Mouse (Mus musculus) CH12.LX (cell line): ENCODE data around the gene Zbtb46. TPM values are rescaled to one million over a fixed set of nuclear protein-coding genes. Genes with fewer than 3 reads are reported as not detected.

ENCODE experiments used
- DNase-seq: peaks from one replicate; pipeline ENCODE4 v3.0.0-alpha.2; 2013; ENCODE audit errors: extremely low read depth
- H3K27ac ChIP-seq: 2 replicates; pipeline ENCODE4 v1.5.1; 2012; ENCODE audit warnings: low read depth, mild to moderate bottlenecking, control low read depth, moderate library complexity; ENCODE audit not compliant: insufficient read depth
- H3K27me3 ChIP-seq: replicated peaks from 2 replicates; pipeline ENCODE3; 2012; ENCODE audit warnings: inconsistent platforms
- H3K36me3 ChIP-seq, 2 experiments: replicated peaks in 1 of 2; 2 replicates each; pipeline versions ENCODE3 to v1.6.1; 2012; ENCODE audit warnings: inconsistent platforms in 1 of 2, low read length in 1 of 2, mild to moderate bottlenecking in 1 of 2, mixed read lengths in 1 of 2, moderate library complexity in 1 of 2; ENCODE audit not compliant: control insufficient read depth in 1 of 2, insufficient read depth in 1 of 2
- H3K4me1 ChIP-seq, 2 experiments: 2 replicates each; pipeline ENCODE4 v1.6.1; 2012; ENCODE audit warnings: inconsistent platforms in 1 of 2, moderate library complexity in 1 of 2; ENCODE audit not compliant: insufficient read depth in 2 of 2, control insufficient read depth in 1 of 2
- H3K4me2 ChIP-seq: 2 replicates; pipeline ENCODE4 v1.6.1; 2012; ENCODE audit warnings: low read depth, mild to moderate bottlenecking, control low read depth; ENCODE audit not compliant: poor library complexity, insufficient read depth, severe bottlenecking
- H3K4me3 ChIP-seq, 3 experiments: fragments of 150-350 bp in 1 of 3; sonication (generic) in 1 of 3; replicated peaks in 1 of 3; 2 replicates each; pipeline versions ENCODE3 to v1.5.1; 2011 to 2012; ENCODE audit warnings: low read depth in 2 of 3, low read length in 2 of 3, mild to moderate bottlenecking in 2 of 3, moderate library complexity in 2 of 3, control low read depth in 1 of 3, improper control_type of control experiment in 1 of 3, inconsistent platforms in 1 of 3, mixed read lengths in 1 of 3; ENCODE audit not compliant: poor library complexity in 1 of 3
- H3K79me2 ChIP-seq: replicated peaks from 2 replicates; pipeline ENCODE4 v1.6.1; 2012; ENCODE audit warnings: mild to moderate bottlenecking, moderate library complexity; ENCODE audit not compliant: control insufficient read depth, poor library complexity, insufficient read depth, severe bottlenecking; ENCODE audit errors: extremely low read depth
- H3K9ac ChIP-seq: 2 replicates; pipeline ENCODE4 v1.6.1; 2012; ENCODE audit warnings: low read depth, mild to moderate bottlenecking, control low read depth, moderate library complexity; ENCODE audit not compliant: insufficient read depth
- H3K9me3 ChIP-seq: replicated peaks from 2 replicates; pipeline ENCODE3; 2012; ENCODE audit warnings: low read length, inconsistent platforms, mixed read lengths
- BHLHE40 ChIP-seq: IDR thresholded peaks from 2 replicates; pipeline ENCODE4 v1.6.1; 2011; ENCODE audit warnings: mild to moderate bottlenecking, low read depth, low read length, improper control_type of control experiment
- CHD1 ChIP-seq: IDR thresholded peaks from 2 replicates; pipeline ENCODE4 v1.6.1; 2012; ENCODE audit warnings: low read depth, low read length, improper control_type of control experiment, inconsistent platforms
- CHD2 ChIP-seq: IDR thresholded peaks from 2 replicates; pipeline ENCODE4 v1.6.1; 2011; ENCODE audit warnings: low read length, improper control_type of control experiment
- CTCF ChIP-seq, 2 experiments: IDR thresholded peaks in 1 of 2; conservative IDR thresholded peaks in 1 of 2; 2 replicates each; pipeline ENCODE4 v1.5.1; 2011 to 2012; ENCODE audit warnings: low read depth in 2 of 2, low read length in 2 of 2, improper control_type of control experiment in 1 of 2, inconsistent platforms in 1 of 2, mild to moderate bottlenecking in 1 of 2, moderate library complexity in 1 of 2
- E2F4 ChIP-seq: IDR thresholded peaks from 2 replicates; pipeline ENCODE4 v1.6.1; 2011; ENCODE audit warnings: low read depth, low read length, improper control_type of control experiment; ENCODE audit not compliant: insufficient replicate concordance
- EP300 ChIP-seq: IDR thresholded peaks from 2 replicates; pipeline ENCODE4 v1.6.1; 2011; ENCODE audit warnings: low read length, improper control_type of control experiment
- ETS1 ChIP-seq: conservative IDR thresholded peaks from 2 replicates; pipeline ENCODE4 v1.6.1; 2012; ENCODE audit warnings: low read depth, mild to moderate bottlenecking, inconsistent platforms, low read length, improper control_type of control experiment, moderate library complexity
- HCFC1 ChIP-seq: IDR thresholded peaks from 2 replicates; pipeline ENCODE4 v1.6.1; 2012; ENCODE audit warnings: low read depth, mild to moderate bottlenecking, inconsistent platforms, low read length, improper control_type of control experiment
- JUN ChIP-seq: IDR thresholded peaks from 2 replicates; pipeline ENCODE4 v1.6.1; 2011; ENCODE audit warnings: low read depth, mild to moderate bottlenecking, low read length, improper control_type of control experiment, moderate library complexity; ENCODE audit not compliant: insufficient read depth
- JUND ChIP-seq: conservative IDR thresholded peaks from 2 replicates; pipeline ENCODE4 v1.6.1; 2011; ENCODE audit warnings: low read depth, low read length, improper control_type of control experiment
- KAT2A ChIP-seq: IDR thresholded peaks from 2 replicates; pipeline ENCODE4 v1.6.1; 2012; ENCODE audit warnings: low read length, improper control_type of control experiment, inconsistent platforms; ENCODE audit not compliant: insufficient replicate concordance
- MAFK ChIP-seq: IDR thresholded peaks from 2 replicates; pipeline ENCODE4 v1.6.1; 2011; ENCODE audit warnings: low read length, improper control_type of control experiment; ENCODE audit not compliant: insufficient replicate concordance
- MAX ChIP-seq: IDR thresholded peaks from 2 replicates; pipeline ENCODE4 v1.6.1; 2011; ENCODE audit warnings: low read length, improper control_type of control experiment
- MAZ ChIP-seq: IDR thresholded peaks from 2 replicates; pipeline ENCODE4 v1.6.1; 2012; ENCODE audit warnings: low read depth, mild to moderate bottlenecking, inconsistent platforms, low read length, improper control_type of control experiment, moderate library complexity
- MEF2A ChIP-seq: IDR thresholded peaks from 2 replicates; pipeline ENCODE4 v1.6.1; 2014; ENCODE audit warnings: low read depth, mild to moderate bottlenecking, inconsistent platforms, low read length, improper control_type of control experiment, borderline replicate concordance
- MXI1 ChIP-seq: IDR thresholded peaks from 2 replicates; pipeline ENCODE4 v1.6.1; 2011; ENCODE audit warnings: mild to moderate bottlenecking, low read depth, low read length, improper control_type of control experiment
- NELFE ChIP-seq: IDR thresholded peaks from 2 replicates; pipeline ENCODE4 v1.6.1; 2011; ENCODE audit warnings: low read depth, low read length, improper control_type of control experiment
- NRF1 ChIP-seq: IDR thresholded peaks from 2 replicates; pipeline ENCODE4 v1.6.1; 2014; ENCODE audit warnings: low read depth, mild to moderate bottlenecking, inconsistent platforms, low read length, improper control_type of control experiment, moderate library complexity
- PAX5 ChIP-seq: IDR thresholded peaks from 2 replicates; pipeline ENCODE4 v1.6.1; 2012; ENCODE audit warnings: low read length, inconsistent platforms, mixed read lengths
- POLR2A ChIP-seq: IDR thresholded peaks from 2 replicates; pipeline ENCODE4 v1.6.1; 2011; ENCODE audit warnings: low read depth, mild to moderate bottlenecking, improper control_type of control experiment, low read length
- POLR2AphosphoS2 ChIP-seq: IDR thresholded peaks from 2 replicates; pipeline ENCODE4 v1.6.1; 2011; ENCODE audit warnings: low read depth, low read length, improper control_type of control experiment
- RAD21 ChIP-seq: IDR thresholded peaks from 2 replicates; pipeline ENCODE4 v1.6.1; 2011; ENCODE audit warnings: low read depth, mild to moderate bottlenecking, low read length, improper control_type of control experiment, moderate library complexity
- RCOR1 ChIP-seq: conservative IDR thresholded peaks from 2 replicates; pipeline ENCODE4 v1.6.1; 2012; ENCODE audit warnings: low read depth, mild to moderate bottlenecking, inconsistent platforms, low read length, improper control_type of control experiment
- SMC3 ChIP-seq: IDR thresholded peaks from 2 replicates; pipeline ENCODE4 v1.6.1; 2011; ENCODE audit warnings: low read depth, low read length, improper control_type of control experiment
- TBP ChIP-seq: conservative IDR thresholded peaks from 2 replicates; pipeline ENCODE4 v1.6.1; 2011; ENCODE audit warnings: low read depth, low read length, improper control_type of control experiment
- UBTF ChIP-seq: IDR thresholded peaks from 2 replicates; pipeline ENCODE4 v1.6.1; 2012; ENCODE audit warnings: low read depth, mild to moderate bottlenecking, inconsistent platforms, low read length, improper control_type of control experiment, moderate library complexity
- USF2 ChIP-seq: conservative IDR thresholded peaks from 2 replicates; pipeline ENCODE4 v1.6.1; 2011; ENCODE audit warnings: low read depth, low read length, improper control_type of control experiment
- ZC3H11A ChIP-seq: IDR thresholded peaks from 2 replicates; pipeline ENCODE4 v1.6.1; 2012; ENCODE audit warnings: low read depth, mild to moderate bottlenecking, inconsistent platforms, low read length, improper control_type of control experiment
- ZMIZ1 ChIP-seq: IDR thresholded peaks from 2 replicates; pipeline ENCODE4 v1.6.1; 2012; ENCODE audit warnings: low read depth, mild to moderate bottlenecking, inconsistent platforms, low read length, improper control_type of control experiment
- ZNF384 ChIP-seq: IDR thresholded peaks from 2 replicates; pipeline ENCODE4 v1.6.1; 2012; ENCODE audit warnings: low read depth, low read length, improper control_type of control experiment, inconsistent platforms
- dilution Hi-C: fragments of 300-500 bp; cut with MboI; formaldehyde crosslinking; loops from 2 replicates; pipeline ENCODE4 v1.14.3; 2020; ENCODE audit warnings: low sequenced_read_pairs; ENCODE audit not compliant: extremely low pct_unique_long_range_greater_than_20kb, extremely low pct_ligation_motif_present
- in situ Hi-C: fragments of 300-500 bp; cut with MboI; formaldehyde crosslinking; loops from 3 replicates; pipeline ENCODE4 v1.14.3; 2019; ENCODE audit warnings: low sequenced_read_pairs, low pct_ligation_motif_present, low pct_unique_long_range_greater_than_20kb, mixed read lengths
- polyA plus RNA-seq: library from polyadenylated mRNA; unstranded; fragments of >175 nt; gene quantifications from 2 replicates; pipeline ENCODE4 v1.2.1, GENCODE M21; 2012; ENCODE audit warnings: low read depth; ENCODE audit not compliant: insufficient read length
- total RNA-seq, 2 experiments: library from RNA; depleted of rRNA; stranded (reverse); fragments of 300-350 nt in 1 of 2; fragments of >200 nt in 1 of 2; gene quantifications; 2 replicates each; pipeline ENCODE4 v1.2.3; 2012 to 2014

Zbtb46 gene
- total and polyA plus RNA-seq, 3 experiments = 5.3 to 9.3 (median 6.7) TPM

GRCm38 (mm10) chr2:181384463-181384862 is 74.8 kb downstream of the Zbtb46 start:
- Histone ChIP-seq H3K9ac (no peak overlapping the region), H3K9me3 (no peaks in the 10 kb centered on the region), H3K27ac (no peak overlapping the region), H3K4me3 (no peak overlapping the region), H3K4me2 (no peak overlapping the region), H3K27me3 (no peaks in the 10 kb centered on the region), H3K36me3 (peaks cover 56 to 88% of the 10 kb centered on the region in 2 experiments), H3K79me2 (no peaks in the 10 kb centered on the region), H3K4me1 (peaks cover 19 to 32% of the 10 kb centered on the region in 2 experiments)
- in situ Hi-C loops (no loop called here), dilution Hi-C loops (no loop called here)
- no peak for DNase-seq
- no peak for TF ChIP-seq UBTF
- TF ChIP-seq CHD2 = no peak
- no peak for TF ChIP-seq JUND
- TF ChIP-seq E2F4 = no peak
- no peak for TF ChIP-seq TBP
- TF ChIP-seq CTCF (conservative IDR thresholded peaks at IDR 0.05 in 1 of 2, IDR thresholded peaks at IDR 0.05 in 1 of 2; ENCODE audit: low read depth in 2 of 2, low read length in 2 of 2) = no peak
- no peak for TF ChIP-seq NRF1
- TF ChIP-seq SMC3 = no peak
- no peak for TF ChIP-seq ETS1
- TF ChIP-seq RAD21 = no peak
- TF ChIP-seq MAZ = no peak
- no peak for TF ChIP-seq USF2
- no peak for TF ChIP-seq ZNF384
- TF ChIP-seq ZC3H11A = no peak
- no peak for TF ChIP-seq EP300
- TF ChIP-seq RCOR1 = no peak
- TF ChIP-seq CHD1 = no peak
- TF ChIP-seq JUN = no peak
- no peak for TF ChIP-seq POLR2A
- TF ChIP-seq BHLHE40 = no peak

DNA sequence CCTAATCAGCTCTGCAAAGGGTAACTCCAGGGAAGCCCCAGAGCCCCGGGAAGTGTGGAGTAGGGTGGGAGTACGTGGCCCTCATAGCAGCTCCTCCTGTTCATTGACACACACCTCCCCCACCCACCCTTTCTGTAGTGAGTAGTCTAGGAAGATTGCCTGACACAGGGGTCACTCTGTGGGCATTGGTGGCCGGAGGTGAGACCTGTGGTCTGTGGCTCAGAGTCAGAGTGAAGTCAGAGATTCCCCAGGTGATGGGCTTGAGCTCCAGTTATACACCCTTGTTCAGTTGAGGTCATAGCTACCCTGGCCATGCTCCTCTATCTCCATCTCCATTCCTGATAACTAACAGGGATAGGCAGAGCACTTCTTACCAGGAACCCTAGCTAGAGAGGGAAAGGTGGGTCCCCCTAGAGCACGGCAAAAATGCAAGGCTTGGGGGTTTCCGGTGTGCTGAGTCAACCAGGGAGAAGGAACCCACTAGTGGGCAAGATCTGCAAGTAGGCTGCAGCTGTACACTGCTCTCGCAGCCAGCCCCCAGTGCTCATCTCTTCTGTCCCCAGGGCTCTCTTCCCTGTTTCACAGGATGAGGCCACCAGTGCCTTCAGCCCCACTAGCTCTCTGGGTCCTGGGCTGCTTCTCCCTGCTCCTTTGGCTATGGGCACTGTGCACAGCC is 77.5 kb downstream of the Zbtb46 start:
- Histone ChIP-seq H3K4me2 (peak overlapping the region; percentile 62), H3K27me3 (no peaks in the 10 kb centered on the region), H3K27ac (peak overlapping the region; percentile 59), H3K9me3 (no peaks in the 10 kb centered on the region), H3K4me1 (peaks cover 19 to 40% of the 10 kb centered on the region in 2 experiments), H3K4me3 (peak overlapping the region; percentile 55 to 63 (median 62)), H3K79me2 (0 out of 2 replicates have a peak, but pooled peaks cover 3% of the 10 kb centered on the region), H3K36me3 (peaks cover 61 to 93% of the 10 kb centered on the region in 2 experiments), H3K9ac (peak overlapping the region; percentile 70)
- in situ Hi-C loops = no loop called here
- dilution Hi-C loops = no loop called here
- DNase-seq = peak; percentile 65
- peak; percentile 61; the same call in 1 of the 2 replicates for TF ChIP-seq MAFK
- no peak for TF ChIP-seq NELFE
- 0 out of 2 replicates have a peak, but pooled peaks have one; percentile 35 for TF ChIP-seq CHD2
- no peak for TF ChIP-seq UBTF
- 0 out of 2 replicates have a peak, but pooled peaks have one; percentile 21 for TF ChIP-seq MAX
- no peak for TF ChIP-seq NRF1
- peak; percentile 68; the same call in 1 of the 2 replicates for TF ChIP-seq MEF2A
- no peak for TF ChIP-seq HCFC1
- TF ChIP-seq USF2 = no peak
- no peak for TF ChIP-seq ZC3H11A
- peak in 1 of 2 experiments; percentile 30; a peak in 2 of 4 replicates for TF ChIP-seq CTCF (conservative IDR thresholded peaks at IDR 0.05 in 1 of 2, IDR thresholded peaks at IDR 0.05 in 1 of 2; ENCODE audit: low read depth in 2 of 2, low read length in 2 of 2)
- TF ChIP-seq EP300 = peak; percentile 86
- TF ChIP-seq JUND = peak; percentile 83
- TF ChIP-seq E2F4 = no peak
- TF ChIP-seq KAT2A = no peak
- peak; percentile 83; the same call in 1 of the 2 replicates for TF ChIP-seq MAZ
- no peak for TF ChIP-seq ZMIZ1
- TF ChIP-seq PAX5 = no peak
- TF ChIP-seq CHD1 = no peak
- no peak for TF ChIP-seq POLR2AphosphoS2
- 0 out of 2 replicates have a peak, but pooled peaks have one; percentile 40 for TF ChIP-seq MXI1
- TF ChIP-seq BHLHE40 = 0 out of 2 replicates have a peak, but pooled peaks have one; percentile 24
